Mouse (Mus musculus) hindbrain, embryonic 11.5 days (tissue): ENCODE data around the gene Ak3. TPM values are rescaled to one million over a fixed set of nuclear protein-coding genes. Genes with fewer than 3 reads are reported as not detected.

Source experiments
- polyA plus RNA-seq: library from polyadenylated mRNA; unstranded; fragments of >200 nt; fragmentation: Nextera tagmentation; extraction: Ambion mirVana; gene quantifications from 2 replicates; pipeline ENCODE4 v1.2.1, GENCODE M21; 2014

The Ak3 gene
- polyA plus RNA-seq, 1 experiment from 2014 or later, result 83.5 TPM

Other genes with a start within 250 kb of the Ak3 start
- gene Slc1a1, start 212.9 kb downstream of the Ak3 start, polyA plus RNA-seq, result 1.2 TPM in 2 replicates
- 6.5 and 7.6 TPM in 2 replicates for gene Plpp6, start 84.0 kb downstream of the Ak3 start, polyA plus RNA-seq
- 0.32 and 0.71 TPM in 2 replicates for gene 4430402I18Rik, start 80.2 kb downstream of the Ak3 start, polyA plus RNA-seq
- gene Cdc37l1, start 57.6 kb downstream of the Ak3 start, polyA plus RNA-seq, result 51.5 and 51.7 TPM in 2 replicates
- 44.7 and 51.1 TPM in 2 replicates for gene Rcl1, start 53.4 kb upstream of the Ak3 start, polyA plus RNA-seq
- gene Jak2, start 203.9 kb upstream of the Ak3 start, polyA plus RNA-seq, result 12.4 and 15.0 TPM in 2 replicates